Mouse (Mus musculus) lung, embryonic 16.5 days (tissue): ENCODE results near the gene Map4k3. TPM values are rescaled to one million over a fixed set of nuclear protein-coding genes. Genes with fewer than 3 reads are reported as not detected.

ENCODE experiments used
- ATAC-seq: fragments of 200-750 bp; cut with Nextera tagmentation; 2 replicates; pipeline ENCODE4 v1.8.0; 2017; ENCODE audit warnings: low read depth, mild to moderate bottlenecking, moderate library complexity
- H3K27ac ChIP-seq: fragments of 300-500 bp; sonication (generic); 2 replicates; pipeline ENCODE4 v1.5.1; 2014; ENCODE audit warnings: mild to moderate bottlenecking, control low read depth, low read length
- H3K27me3 ChIP-seq: fragments of 300-500 bp; sonication (generic); 2 replicates; pipeline ENCODE4 v1.6.1; 2014; ENCODE audit warnings: low read depth, low read length, mixed read lengths; ENCODE audit not compliant: control insufficient read depth, insufficient read depth
- H3K36me3 ChIP-seq: fragments of 300-500 bp; sonication (generic); 2 replicates; pipeline ENCODE4 v1.6.1; 2014; ENCODE audit warnings: low read length; ENCODE audit not compliant: control insufficient read depth, insufficient read depth
- H3K4me1 ChIP-seq: fragments of 300-500 bp; sonication (generic); replicated peaks from 2 replicates; pipeline ENCODE4 v1.6.1; 2014; ENCODE audit warnings: low read length, mixed read lengths; ENCODE audit not compliant: control insufficient read depth, insufficient read depth
- H3K4me2 ChIP-seq: fragments of 300-500 bp; sonication (generic); 2 replicates; pipeline ENCODE4 v1.6.1; 2014; ENCODE audit warnings: low read depth, low read length, control low read depth
- H3K4me3 ChIP-seq: fragments of 300-500 bp; sonication (generic); 2 replicates; pipeline ENCODE4 v1.5.1; 2014; ENCODE audit warnings: mild to moderate bottlenecking, low read length, control low read depth
- H3K9ac ChIP-seq: fragments of 300-500 bp; sonication (generic); 2 replicates; pipeline ENCODE4 v1.6.1; 2014; ENCODE audit warnings: low read length, control low read depth
- H3K9me3 ChIP-seq: fragments of 300-500 bp; sonication (generic); 2 replicates; pipeline ENCODE4 v1.6.1; 2016; ENCODE audit warnings: low read length; ENCODE audit not compliant: control insufficient read depth
- WGBS: fragments of 180-500 bp; shearing (Covaris S2); extraction: QIAGEN DNeasy Blood & Tissue Kit; methylation state at CpG from one replicate; pipeline ENCODE4 v1.1.7; 2014; 5-methylcytosine and 5-hydroxymethylcytosine counted together
- polyA plus RNA-seq: library from polyadenylated mRNA; unstranded; fragments of >200 nt; fragmentation: Nextera tagmentation; extraction: Ambion mirVana; gene quantifications from 2 replicates; pipeline ENCODE4 v1.2.1, GENCODE M21; 2015

The Map4k3 gene
- polyA plus RNA-seq, 1 experiment from 2014 or later, result 42.5 TPM

- Histone ChIP-seq H3K4me1 (peaks cover 35% of the 10 kb centered on the region), H3K9me3 (no peaks in the 10 kb centered on the region), H3K4me3 (no peak overlapping the region), H3K4me2 (no peak overlapping the region), H3K27me3 (no peaks in the 10 kb centered on the region), H3K27ac (no peak overlapping the region), H3K36me3 (no peaks in the 10 kb centered on the region), H3K9ac (no peak overlapping the region)
- ATAC-seq, result no peak
- WGBS, result 91% methylated on average over 5 of the region's 5 CpGs
Measured at GRCm38 (mm10) chr17:80696956-80697355, 31.3 kb downstream of the Map4k3 start.

DNA sequence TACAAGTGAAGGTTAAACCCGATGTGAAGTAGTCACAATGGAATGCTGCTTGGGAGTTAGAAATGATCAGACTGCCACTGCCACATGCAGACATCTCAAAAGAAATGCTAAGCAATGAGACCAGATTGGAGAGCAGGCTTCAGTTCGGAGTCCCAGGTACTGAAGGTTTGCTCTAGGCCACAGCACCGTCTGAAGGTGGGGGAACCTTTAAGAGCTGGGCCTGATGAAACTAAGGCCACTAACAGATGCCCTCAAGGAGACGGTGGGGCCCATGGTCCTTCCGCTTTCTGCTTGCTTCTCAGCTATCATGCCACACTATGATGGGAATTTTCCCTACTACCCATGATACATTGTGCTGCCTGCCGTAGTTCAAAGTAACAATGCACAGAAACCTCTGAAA is 32.1 kb downstream of the Map4k3 start:
- H3K9me3 ChIP-seq, result no peaks in the 10 kb centered on the region
- peaks cover 35% of the 10 kb centered on the region for H3K4me1 ChIP-seq
- 83% methylated on average over 6 of the region's 6 CpGs for WGBS
- no peaks in the 10 kb centered on the region for H3K36me3 ChIP-seq
- H3K4me2 ChIP-seq, result no peak overlapping the region
- no peaks in the 10 kb centered on the region for H3K27me3 ChIP-seq
- ATAC-seq, result no peak
- H3K4me3 ChIP-seq, result no peak overlapping the region
- no peak overlapping the region for H3K9ac ChIP-seq
- H3K27ac ChIP-seq, result no peak overlapping the region

GRCm38 (mm10) chr17:80693707-80694106 is 34.6 kb downstream of the Map4k3 start:
- H3K9ac ChIP-seq, result no peak overlapping the region
- no peaks in the 10 kb centered on the region for H3K36me3 ChIP-seq
- peaks cover 25% of the 10 kb centered on the region for H3K4me1 ChIP-seq
- no peak overlapping the region for H3K4me2 ChIP-seq
- 41% methylated on average over 7 of the region's 7 CpGs for WGBS
- H3K27ac ChIP-seq, result peak overlapping the region; percentile 6; the same call in 1 of the 2 replicates
- ATAC-seq, result no peak
- no peak overlapping the region for H3K4me3 ChIP-seq
- no peaks in the 10 kb centered on the region for H3K27me3 ChIP-seq
- no peaks in the 10 kb centered on the region for H3K9me3 ChIP-seq

DNA sequence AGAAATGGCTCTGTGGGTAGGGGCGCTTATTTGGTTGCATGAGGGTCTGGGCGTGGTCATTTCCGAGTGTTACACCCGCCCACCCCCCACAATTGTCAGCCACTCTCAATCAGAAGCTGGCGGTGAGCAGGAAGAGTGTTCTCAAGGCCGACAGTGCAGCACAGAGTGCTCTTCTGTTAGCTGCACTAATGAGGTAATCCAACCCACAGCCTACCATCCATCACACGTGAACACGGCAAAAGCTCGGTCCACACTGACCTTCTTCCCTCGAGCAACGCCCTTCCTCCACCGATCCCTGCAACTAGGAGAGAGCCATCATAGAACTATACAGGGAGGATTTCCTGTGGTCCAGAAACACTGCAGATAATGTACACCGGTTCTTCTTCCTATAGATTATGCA is 36.1 kb downstream of the Map4k3 start:
- Histone ChIP-seq H3K27me3 (no peaks in the 10 kb centered on the region), H3K4me2 (no peak overlapping the region), H3K9ac (no peak overlapping the region), H3K36me3 (no peaks in the 10 kb centered on the region), H3K9me3 (no peaks in the 10 kb centered on the region), H3K4me3 (no peak overlapping the region), H3K4me1 (peaks cover 10% of the 10 kb centered on the region), H3K27ac (no peak overlapping the region)
- ATAC-seq, result peak; percentile 22; the same call in 1 of the 2 replicates
- 64% methylated on average over 13 of the region's 13 CpGs for WGBS

DNA sequence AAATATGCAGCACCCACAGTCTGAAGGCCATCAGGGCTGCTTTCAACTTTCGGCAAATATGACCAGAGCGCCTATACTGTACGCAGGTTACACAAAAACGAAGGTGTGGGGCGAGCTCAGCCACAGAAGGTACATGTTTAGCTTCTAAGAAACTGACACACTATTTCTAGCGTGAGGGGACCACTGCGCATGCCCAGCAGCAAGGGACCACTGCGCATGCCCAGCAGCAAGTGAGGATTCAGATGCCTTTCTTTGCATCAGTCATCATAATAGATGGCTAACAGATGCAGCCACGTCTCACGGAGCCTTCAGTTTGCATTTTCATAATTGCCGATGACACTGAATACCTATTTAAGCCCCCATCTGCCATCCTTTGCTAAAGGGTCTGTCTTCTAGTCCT is 39.6 kb downstream of the Map4k3 start:
- WGBS, result 90% methylated on average over 11 of the region's 11 CpGs

GRCm38 (mm10) chr17:80686066-80686465 is 42.2 kb downstream of the Map4k3 start:
- Histone ChIP-seq H3K4me3 (no peak overlapping the region), H3K36me3 (no peaks in the 10 kb centered on the region), H3K27ac (no peak overlapping the region), H3K4me2 (no peak overlapping the region), H3K9ac (no peak overlapping the region), H3K9me3 (no peaks in the 10 kb centered on the region), H3K4me1 (peaks cover 15% of the 10 kb centered on the region), H3K27me3 (no peaks in the 10 kb centered on the region)
- no peak for ATAC-seq
- 68% methylated on average over 5 of the region's 5 CpGs for WGBS

More for the DNA sequence above, 39.6 kb downstream of the Map4k3 start:
- peaks cover 17% of the 10 kb centered on the region for H3K4me1 ChIP-seq
- H3K9me3 ChIP-seq, result no peaks in the 10 kb centered on the region
- H3K27me3 ChIP-seq, result no peaks in the 10 kb centered on the region
- ATAC-seq, result no peak
- H3K9ac ChIP-seq, result no peak overlapping the region
- no peak overlapping the region for H3K4me3 ChIP-seq
- no peak overlapping the region for H3K27ac ChIP-seq
- no peaks in the 10 kb centered on the region for H3K36me3 ChIP-seq
- no peak overlapping the region for H3K4me2 ChIP-seq

DNA sequence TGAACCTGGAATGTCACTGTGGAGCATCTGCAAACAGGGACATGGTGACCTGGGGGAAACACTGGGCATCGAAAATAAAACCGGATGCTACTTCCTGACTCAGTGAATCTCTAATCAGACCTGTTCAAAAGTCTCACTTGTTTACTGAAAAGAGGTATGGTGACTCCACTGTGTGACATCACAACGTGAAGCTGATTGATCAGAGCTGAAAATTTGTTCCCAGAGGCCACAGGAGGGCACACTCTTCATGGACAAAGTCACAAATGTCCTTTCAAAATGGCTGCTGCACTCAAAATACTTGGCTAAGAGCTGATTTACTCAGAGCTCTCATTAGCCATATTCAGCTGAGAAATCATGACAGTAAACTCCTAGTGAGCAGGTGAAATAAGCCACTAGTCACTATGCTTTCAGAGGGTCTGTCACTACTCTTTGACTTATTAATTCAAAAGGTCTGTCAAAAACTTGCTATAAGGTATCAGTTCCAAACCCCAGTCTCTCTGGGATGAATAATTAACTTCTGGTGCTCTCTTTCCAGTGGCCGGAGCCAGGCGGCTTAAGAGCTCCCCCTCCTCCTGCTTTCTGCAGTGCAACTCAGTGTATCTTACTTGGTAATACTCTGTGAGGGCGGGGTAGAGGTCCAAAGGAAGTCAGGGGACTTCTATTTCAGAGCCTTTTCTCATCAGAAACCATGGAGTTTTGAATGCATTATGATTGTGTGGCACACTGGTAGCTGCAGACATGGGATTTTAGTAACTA is 44.3 kb downstream of the Map4k3 start:
- WGBS, result 26% methylated on average over 6 of the region's 6 CpGs

DNA sequence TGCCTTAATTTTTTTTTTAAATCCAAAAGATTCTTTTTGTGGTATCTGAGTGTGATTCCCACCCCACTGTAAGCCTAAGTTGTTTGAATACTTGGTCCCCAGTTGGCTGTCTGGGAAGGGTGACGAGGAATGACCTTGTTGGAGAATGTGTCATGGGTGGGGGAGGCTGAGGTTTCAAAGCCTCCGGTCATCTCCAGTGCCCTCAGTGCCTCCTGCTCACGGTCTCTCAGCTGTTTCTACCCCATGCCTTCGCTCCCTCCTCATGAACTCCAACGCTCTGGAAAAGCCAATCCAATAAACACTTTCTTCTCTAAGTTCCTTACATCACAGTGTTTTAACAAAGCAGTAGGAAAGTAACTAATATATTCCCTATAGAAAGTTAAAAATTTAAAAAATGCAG is 45.2 kb downstream of the Map4k3 start:
- Histone ChIP-seq H3K4me1 (peaks cover 15% of the 10 kb centered on the region), H3K36me3 (no peaks in the 10 kb centered on the region; the same call in 1 of the 2 replicates), H3K9me3 (no peaks in the 10 kb centered on the region), H3K9ac (no peak overlapping the region), H3K27ac (no peak overlapping the region), H3K4me3 (no peak overlapping the region), H3K27me3 (no peaks in the 10 kb centered on the region), H3K4me2 (no peak overlapping the region)
- no peak for ATAC-seq
- WGBS, result 64% methylated on average over 5 of the region's 5 CpGs

More for the DNA sequence above, 44.3 kb downstream of the Map4k3 start:
- no peaks in the 10 kb centered on the region; the same call in 1 of the 2 replicates for H3K36me3 ChIP-seq
- ATAC-seq, result peak; percentile 71
- H3K27me3 ChIP-seq, result no peaks in the 10 kb centered on the region
- H3K9ac ChIP-seq, result no peak overlapping the region
- peaks cover 15% of the 10 kb centered on the region for H3K4me1 ChIP-seq
- peak overlapping the region; percentile 39; the same call in 1 of the 2 replicates for H3K27ac ChIP-seq
- no peaks in the 10 kb centered on the region for H3K9me3 ChIP-seq
- no peak overlapping the region for H3K4me3 ChIP-seq
- H3K4me2 ChIP-seq, result no peak overlapping the region

DNA sequence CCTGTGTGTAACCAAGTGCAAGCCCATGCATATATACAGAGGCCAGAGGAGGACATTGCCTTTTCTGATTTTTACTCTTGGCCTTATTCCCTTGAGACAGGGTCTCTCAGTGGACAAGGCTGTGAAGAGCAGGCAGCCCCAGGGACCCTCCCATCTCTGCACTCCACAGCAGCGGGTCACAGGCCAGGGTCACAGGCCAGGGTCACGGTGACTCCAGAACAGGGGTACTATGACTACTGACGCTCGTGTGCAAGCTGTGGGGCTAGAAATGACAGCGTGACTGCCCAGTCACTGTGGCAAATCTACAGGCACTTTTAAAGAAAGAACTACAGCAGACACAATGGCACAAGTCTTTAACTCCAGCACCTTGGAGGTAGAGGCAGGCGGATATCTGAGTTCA is 50.1 kb downstream of the Map4k3 start:
- Histone ChIP-seq H3K27ac (no peak overlapping the region), H3K36me3 (no peaks in the 10 kb centered on the region; the same call in 1 of the 2 replicates), H3K27me3 (no peaks in the 10 kb centered on the region), H3K9ac (no peak overlapping the region), H3K9me3 (no peaks in the 10 kb centered on the region), H3K4me3 (no peak overlapping the region), H3K4me1 (peaks cover 2% of the 10 kb centered on the region; the same call in 1 of the 2 replicates), H3K4me2 (no peak overlapping the region)
- no peak for ATAC-seq
- 66% methylated on average over 6 of the region's 6 CpGs for WGBS
